Mouse (Mus musculus) cerebellum, postnatal 14 days (tissue): Measurements from ENCODE around the gene Vmp1.

Experiments used
- DNase-seq, 2 experiments: peaks; one replicate each; pipeline ENCODE4 v3.0.0; 2021; ENCODE audit warnings: mixed read lengths in 2 of 2

The Vmp1 gene

GRCm38 (mm10) chr11:86629445-86629844 lies 54.2 kb downstream of the Vmp1 start:
- DNase-seq, result no peak

GRCm38 (mm10) chr11:86628448-86628847 lies 55.2 kb downstream of the Vmp1 start:
- DNase-seq, result no peak

- DNase-seq, result no peak
Measured at GRCm38 (mm10) chr11:86627649-86628048, 56.0 kb downstream of the Vmp1 start.

- DNase-seq, result no peak
Measured at GRCm38 (mm10) chr11:86626714-86627113, 56.9 kb downstream of the Vmp1 start.

- DNase-seq, result no peak
Measured at GRCm38 (mm10) chr11:86624237-86624941, 59.2 kb downstream of the Vmp1 start.

- DNase-seq, result no peak
Measured at GRCm38 (mm10) chr11:86623402-86624010, 60.1 kb downstream of the Vmp1 start.

- DNase-seq, result no peak
Measured at GRCm38 (mm10) chr11:86622191-86622912, 61.3 kb downstream of the Vmp1 start.

- DNase-seq, result peak; percentile 22 to 48
Measured at GRCm38 (mm10) chr11:86621139-86621538, 62.5 kb downstream of the Vmp1 start.

- DNase-seq, result no peak
Measured at GRCm38 (mm10) chr11:86618548-86619335, 64.9 kb downstream of the Vmp1 start.

GRCm38 (mm10) chr11:86614607-86615006 lies 69.0 kb downstream of the Vmp1 start:
- DNase-seq, result no peak

GRCm38 (mm10) chr11:86614056-86614530 lies 69.5 kb downstream of the Vmp1 start:
- DNase-seq, result no peak

- DNase-seq, result no peak
Measured at GRCm38 (mm10) chr11:86611991-86612390, 71.6 kb downstream of the Vmp1 start.

GRCm38 (mm10) chr11:86610239-86610638 lies 73.4 kb downstream of the Vmp1 start:
- no peak for DNase-seq

GRCm38 (mm10) chr11:86607808-86608350 lies 75.8 kb downstream of the Vmp1 start:
- DNase-seq, result no peak

GRCm38 (mm10) chr11:86606621-86607339 lies 76.9 kb downstream of the Vmp1 start:
- DNase-seq, result no peak

- DNase-seq, result no peak
Measured at GRCm38 (mm10) chr11:86604732-86605520, 78.7 kb downstream of the Vmp1 start.

GRCm38 (mm10) chr11:86604289-86604688 lies 79.3 kb downstream of the Vmp1 start:
- DNase-seq, result no peak

- DNase-seq, result no peak
Measured at GRCm38 (mm10) chr11:86603719-86604118, 79.9 kb downstream of the Vmp1 start.

- DNase-seq, result no peak
Measured at GRCm38 (mm10) chr11:86602116-86602515, 81.5 kb downstream of the Vmp1 start.

GRCm38 (mm10) chr11:86600209-86600557 lies 83.5 kb downstream of the Vmp1 start:
- no peak for DNase-seq
